Mouse (Mus musculus) lung, postnatal 0 days (tissue): ENCODE measurements at regions not wholly inside any gene's neighbourhood (a gene's known extent, or its start where the extent isn't known, plus 50 kb on each side); places are given as distances from the start of the nearest gene placed in this dataset.

Source experiments
- ATAC-seq: fragments of 200-750 bp; cut with Nextera tagmentation; 2 replicates; pipeline ENCODE4 v1.8.0; 2017; ENCODE audit warnings: moderate library complexity
- DNase-seq: peaks from one replicate; pipeline ENCODE4 v3.0.0-alpha.2; 2016; ENCODE audit warnings: low spot score
- H3K27ac ChIP-seq: fragments of 300-500 bp; sonication (generic); 2 replicates; pipeline ENCODE4 v1.5.1; 2014; ENCODE audit warnings: antibody characterized with exemption, mild to moderate bottlenecking, low read length, mixed read lengths
- H3K27me3 ChIP-seq: fragments of 300-500 bp; sonication (generic); replicated peaks from 2 replicates; pipeline ENCODE4 v1.6.1; 2014; ENCODE audit warnings: low read length, mixed read lengths; ENCODE audit not compliant: insufficient read depth
- H3K36me3 ChIP-seq: fragments of 300-500 bp; sonication (generic); 2 replicates; pipeline ENCODE4 v1.6.1; 2014; ENCODE audit warnings: low read length, mixed read lengths; ENCODE audit not compliant: insufficient read depth
- H3K4me1 ChIP-seq: fragments of 300-500 bp; sonication (generic); 2 replicates; pipeline ENCODE4 v1.6.1; 2014; ENCODE audit warnings: antibody characterized with exemption, low read depth, low read length, mixed read lengths; ENCODE audit not compliant: insufficient read depth
- H3K4me2 ChIP-seq: fragments of 300-500 bp; sonication (generic); replicated peaks from 2 replicates; pipeline ENCODE4 v1.6.1; 2014; ENCODE audit warnings: low read depth, mild to moderate bottlenecking, low read length, moderate library complexity, mixed read lengths
- H3K4me3 ChIP-seq: fragments of 300-500 bp; sonication (generic); 2 replicates; pipeline ENCODE4 v1.5.1; 2014; ENCODE audit warnings: low read depth, low read length
- H3K9ac ChIP-seq: fragments of 300-500 bp; sonication (generic); replicated peaks from 2 replicates; pipeline ENCODE4 v1.6.1; 2014; ENCODE audit warnings: low read depth, mild to moderate bottlenecking
- H3K9me3 ChIP-seq: fragments of 300-500 bp; sonication (generic); 2 replicates; pipeline ENCODE4 v1.6.1; 2016; ENCODE audit warnings: low read length, mixed read lengths
- CTCF ChIP-seq: IDR thresholded peaks from 2 replicates; pipeline ENCODE4 v1.5.1; 2016; ENCODE audit warnings: antibody characterized with exemption, mild to moderate bottlenecking
- EP300 ChIP-seq: IDR thresholded peaks from 2 replicates; pipeline ENCODE4 v1.6.1; 2016; ENCODE audit warnings: antibody characterized with exemption, mild to moderate bottlenecking, control low read depth
- WGBS: fragments of 180-500 bp; shearing (Covaris S2); extraction: QIAGEN DNeasy Blood & Tissue Kit; methylation state at CpG from one replicate; pipeline ENCODE4 v1.1.7; 2014; 5-methylcytosine and 5-hydroxymethylcytosine counted together

DNA sequence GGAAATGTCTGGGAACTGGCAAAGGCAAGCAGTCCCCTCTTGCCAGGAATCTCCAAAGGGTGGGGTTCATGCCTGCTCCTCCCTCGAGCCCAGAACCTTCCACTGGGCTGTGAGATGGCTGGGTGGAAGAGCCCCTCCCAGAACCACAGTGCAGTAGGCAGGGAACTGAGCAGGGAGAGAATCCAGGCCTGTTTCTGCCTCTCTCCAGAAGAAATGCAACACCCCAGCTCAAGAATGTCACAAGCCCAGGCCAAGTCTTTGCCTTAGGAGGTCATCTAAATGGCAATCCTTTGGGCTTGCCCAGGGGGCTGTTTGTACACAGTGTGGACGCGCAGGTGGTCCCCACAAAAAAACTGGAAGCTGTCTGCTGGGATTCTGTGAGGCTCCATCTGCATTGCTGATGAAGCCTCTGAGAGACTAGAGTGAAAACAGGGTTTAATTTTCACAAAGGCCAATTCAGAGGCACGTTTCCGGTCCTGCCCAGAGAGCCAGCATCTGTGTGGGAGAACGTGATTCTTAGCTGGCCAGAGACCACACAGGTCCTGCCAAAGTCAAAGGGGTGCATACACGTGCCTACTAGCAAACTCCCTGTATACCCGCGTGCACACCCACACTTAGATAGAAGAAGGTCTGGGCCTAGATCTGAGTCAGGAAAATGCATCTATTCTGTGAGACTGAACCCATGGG, 129.0 kb downstream of the Hmg20a start:
- Histone ChIP-seq H3K36me3 (no peaks in the 10 kb centered on the region), H3K4me2 (no peak overlapping the region), H3K4me3 (no peak overlapping the region), H3K9ac (no peak overlapping the region), H3K9me3 (no peaks in the 10 kb centered on the region), H3K27me3 (no peaks in the 10 kb centered on the region), H3K27ac (0 out of 2 replicates have a peak overlapping the region, but pooled peaks have one; percentile 3), H3K4me1 (no peaks in the 10 kb centered on the region)
- ATAC-seq (peak; percentile 44; the same call in 1 of the 2 replicates), DNase-seq (peak; percentile 26)
- WGBS, result 66% methylated on average over 9 of the region's 9 CpGs
- no peak for TF ChIP-seq EP300
- no peak for TF ChIP-seq CTCF

DNA sequence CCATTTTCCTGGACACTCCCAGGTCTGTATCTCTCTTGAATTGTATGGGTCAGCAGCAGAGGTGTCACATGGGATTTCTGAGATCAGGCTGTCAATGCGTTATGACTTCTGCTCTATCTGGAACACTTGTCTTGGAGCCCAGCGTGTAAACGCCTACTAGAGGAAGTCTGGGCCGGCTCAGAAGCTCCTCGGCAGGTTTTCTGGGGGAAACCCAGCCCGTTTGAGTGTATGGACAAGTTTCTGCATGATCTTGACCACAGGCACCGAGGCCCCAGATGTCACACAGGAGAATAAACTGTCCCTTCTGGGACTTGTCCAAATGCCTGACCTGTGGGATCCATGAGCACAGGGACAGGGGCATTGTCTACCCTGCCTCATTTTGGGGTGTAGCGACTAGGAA, 131.4 kb downstream of the Hmg20a start:
- TF ChIP-seq EP300 (no peak), CTCF (no peak)
- H3K9me3 ChIP-seq, result no peaks in the 10 kb centered on the region
- H3K27me3 ChIP-seq, result no peaks in the 10 kb centered on the region
- no peak for DNase-seq
- no peak overlapping the region for H3K9ac ChIP-seq
- WGBS, result 38% methylated on average over 8 of the region's 8 CpGs
- H3K4me3 ChIP-seq, result no peak overlapping the region
- H3K27ac ChIP-seq, result no peak overlapping the region
- ATAC-seq, result no peak
- no peaks in the 10 kb centered on the region for H3K4me1 ChIP-seq
- H3K4me2 ChIP-seq, result no peak overlapping the region
- no peaks in the 10 kb centered on the region for H3K36me3 ChIP-seq

DNA sequence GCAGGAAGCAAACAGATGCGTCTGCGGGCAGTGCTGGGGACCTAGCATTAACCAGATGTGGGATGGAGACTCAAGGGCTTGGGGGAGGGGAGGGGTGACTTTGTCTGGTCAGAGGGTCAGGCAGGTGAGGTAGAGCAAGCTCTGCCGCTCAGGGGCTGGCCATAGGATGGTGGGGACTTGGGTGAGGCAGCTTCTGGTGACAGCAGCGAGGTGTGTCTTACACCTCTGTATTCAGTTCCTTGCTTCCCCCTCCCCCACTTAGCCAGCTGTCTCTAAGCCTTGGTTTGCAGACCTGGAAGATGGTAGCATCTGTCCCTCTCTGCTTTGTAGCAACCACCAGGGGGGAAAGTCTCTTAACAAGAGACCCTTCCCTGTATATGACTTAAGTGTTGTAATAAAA, 131.8 kb downstream of the Hmg20a start:
- DNase-seq (no peak), ATAC-seq (no peak)
- Histone ChIP-seq H3K9me3 (no peaks in the 10 kb centered on the region), H3K4me3 (no peak overlapping the region), H3K36me3 (no peaks in the 10 kb centered on the region), H3K4me1 (no peaks in the 10 kb centered on the region), H3K9ac (no peak overlapping the region), H3K27me3 (no peaks in the 10 kb centered on the region), H3K4me2 (no peak overlapping the region), H3K27ac (no peak overlapping the region)
- WGBS, result 41% methylated on average over 4 of the region's 4 CpGs
- TF ChIP-seq CTCF, result no peak
- TF ChIP-seq EP300, result no peak

DNA sequence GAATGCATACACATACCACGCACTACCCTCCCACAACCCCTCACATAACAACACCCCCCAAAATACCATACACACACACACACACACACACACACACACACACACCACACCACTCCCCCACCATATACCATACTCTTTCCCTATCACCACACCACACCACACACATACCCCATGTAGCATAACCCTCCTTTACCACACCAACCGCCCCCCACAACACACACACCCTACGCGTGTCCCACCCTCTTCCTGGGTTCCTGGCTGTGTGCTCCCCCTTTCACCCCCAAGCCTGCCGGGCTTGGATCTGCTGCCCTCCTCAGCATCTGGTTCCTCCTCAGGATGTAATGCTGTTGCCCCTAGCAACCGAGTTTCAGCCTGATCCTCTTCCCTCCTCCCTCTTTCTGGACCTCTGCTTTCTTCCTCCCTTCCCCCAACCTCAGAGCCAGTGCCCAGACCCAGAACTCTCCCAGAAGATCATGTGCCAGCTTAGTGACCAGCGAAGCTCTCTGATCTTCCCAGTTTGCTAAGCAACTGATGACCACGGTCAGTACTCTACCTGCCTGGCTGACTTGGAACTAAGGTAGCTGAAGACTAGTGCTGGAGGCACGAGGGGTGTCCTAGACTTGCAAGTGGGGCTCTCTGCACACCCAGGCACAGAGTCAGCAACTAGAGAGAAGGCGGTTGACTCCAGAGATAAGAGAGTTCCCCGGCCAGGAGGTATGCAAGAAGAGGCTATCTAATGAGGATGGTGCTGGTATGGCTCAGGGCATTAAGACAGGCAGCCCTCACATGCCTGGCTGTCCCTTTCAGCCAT, 133.2 kb downstream of the Hmg20a start:
- Histone ChIP-seq H3K4me1 (no peaks in the 10 kb centered on the region), H3K36me3 (no peaks in the 10 kb centered on the region), H3K4me3 (no peak overlapping the region), H3K4me2 (no peak overlapping the region), H3K27me3 (no peaks in the 10 kb centered on the region), H3K9me3 (no peaks in the 10 kb centered on the region), H3K27ac (no peak overlapping the region), H3K9ac (no peak overlapping the region)
- WGBS, result 70% methylated on average over 11 of the region's 11 CpGs
- TF ChIP-seq CTCF (no peak), EP300 (no peak)
- DNase-seq, result no peak
- no peak for ATAC-seq

DNA sequence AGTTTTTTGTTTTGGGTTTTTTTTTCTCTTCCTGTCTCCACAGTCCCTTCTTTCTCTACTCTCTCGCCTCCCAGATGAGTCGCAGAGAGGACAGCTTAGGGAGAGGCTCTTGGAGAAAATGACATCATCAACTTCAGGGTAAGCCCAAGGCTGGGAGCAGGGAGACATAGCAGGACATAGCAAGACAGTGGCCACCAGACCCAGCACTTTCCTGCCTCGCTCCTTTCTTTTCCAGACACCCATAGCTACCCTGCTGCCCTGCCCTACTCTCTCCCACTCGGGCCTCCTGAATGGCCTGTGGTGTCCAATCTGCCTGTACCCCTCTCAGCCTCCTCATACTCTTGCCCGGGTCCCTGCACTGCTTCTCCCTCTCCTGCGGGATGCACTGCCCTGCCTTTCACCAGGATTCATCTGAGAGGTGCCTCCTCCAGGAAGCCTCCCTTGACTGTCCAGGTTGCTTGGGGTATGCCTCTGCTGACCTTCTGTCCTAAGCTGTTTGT, 133.8 kb downstream of the Hmg20a start:
- Histone ChIP-seq H3K36me3 (no peaks in the 10 kb centered on the region), H3K9ac (no peak overlapping the region), H3K9me3 (no peaks in the 10 kb centered on the region), H3K4me3 (no peak overlapping the region), H3K27ac (no peak overlapping the region), H3K4me2 (no peak overlapping the region), H3K4me1 (no peaks in the 10 kb centered on the region), H3K27me3 (no peaks in the 10 kb centered on the region)
- DNase-seq, result peak; percentile 60
- peak; percentile 43 for ATAC-seq
- TF ChIP-seq EP300 (no peak), CTCF (no peak)
- WGBS, result 67% methylated on average over 6 of the region's 6 CpGs

DNA sequence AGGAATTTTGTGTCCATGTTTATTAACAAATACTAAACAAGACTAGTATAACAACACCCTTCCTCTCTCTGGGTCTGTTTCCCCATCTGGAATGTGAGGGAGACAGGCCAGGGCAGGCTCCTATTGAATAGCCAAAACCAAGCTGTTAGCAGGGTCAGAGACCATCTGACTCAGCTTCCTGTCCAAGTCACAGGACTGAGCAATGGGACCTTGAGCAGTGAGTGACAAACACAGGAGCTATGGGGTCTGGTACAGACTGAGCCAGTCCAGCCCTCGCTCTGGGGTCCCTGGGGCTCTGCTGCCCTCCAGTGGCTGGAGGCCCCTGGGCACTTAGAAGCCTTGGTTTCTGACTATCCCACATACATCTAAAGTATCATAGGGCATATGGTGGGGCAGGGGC, 134.4 kb downstream of the Hmg20a start:
- Histone ChIP-seq H3K9ac (no peak overlapping the region), H3K4me3 (no peak overlapping the region), H3K9me3 (no peaks in the 10 kb centered on the region), H3K4me2 (no peak overlapping the region), H3K36me3 (no peaks in the 10 kb centered on the region), H3K27ac (no peak overlapping the region), H3K27me3 (no peaks in the 10 kb centered on the region), H3K4me1 (no peaks in the 10 kb centered on the region)
- DNase-seq, result peak; percentile 87
- WGBS, result 14% methylated on average over 1 of the region's 1 CpGs
- peak; percentile 79 for TF ChIP-seq EP300
- TF ChIP-seq CTCF, result peak; percentile 95
- peak; percentile 95 for ATAC-seq
